Comparison of ENCODE assay signal across 25 mouse cellular contexts in the genomic region with DNA sequence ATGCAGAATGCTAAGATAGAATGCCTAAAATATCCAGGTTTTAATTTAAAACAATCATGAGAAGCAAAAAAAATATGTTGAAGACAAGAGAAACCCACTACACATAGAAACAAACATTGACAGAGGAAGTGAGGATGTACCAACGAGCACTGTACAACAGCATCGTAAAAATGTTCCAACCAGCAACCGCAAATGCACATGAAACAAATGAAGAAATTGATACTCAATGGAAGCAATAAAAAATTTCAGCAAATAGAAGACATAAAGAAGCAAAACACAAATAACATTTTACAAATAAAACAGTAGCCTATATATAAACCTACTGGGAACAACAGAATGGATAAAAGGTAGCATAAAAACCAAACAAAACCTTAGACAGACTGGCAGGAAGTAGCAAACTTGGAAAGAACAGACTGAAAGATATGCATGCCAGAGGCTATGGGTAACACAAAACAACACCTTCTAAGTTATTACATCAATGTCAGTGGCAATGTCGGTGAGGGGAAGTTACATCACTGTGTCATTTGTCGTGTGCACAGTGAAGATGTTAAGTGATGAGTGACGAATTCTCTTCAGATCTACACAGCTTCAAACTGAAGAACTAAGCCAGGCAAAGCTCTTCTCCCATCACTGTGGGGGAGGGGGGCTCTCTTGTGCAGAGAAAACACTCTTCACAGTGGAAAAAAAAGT. TPM values are rescaled to one million over a fixed set of nuclear protein-coding genes. Genes with fewer than 3 reads are reported as not detected.
A peak's percentile ranks its signal among the peaks of the same experiment; 100 is the strongest.
DNase-seq lines count a peak whose midpoint lies in the region; ATAC-seq and TF ChIP-seq lines count a peak whose summit lies in the region.
"Had no signal": no experiment of that assay in that cellular context is flagged by ENCODE, and none has a peak within 500 bp of the region (broad histone marks: within the 10 kb centered on the region; RNA-seq: fewer than 3 reads in every experiment).

No protein-coding gene starts in this region.

- H3K4me3 ChIP-seq in midbrain, embryonic 11.5 days (ENCODE audit: low read depth, low read length) = no peak overlapping the region
- H3K4me3 ChIP-seq in midbrain, postnatal 0 days (ENCODE audit: low read depth, low read length) = no peak overlapping the region
- H3K4me3 ChIP-seq: embryonic facial prominence, embryonic 15.5 days; heart, embryonic 10.5 days; hindbrain, embryonic 15.5 days; kidney, embryonic 15.5 days; limb, embryonic 13.5 days; liver, embryonic 13.5 days; midbrain, embryonic 10.5 days had no signal

- H3K4me1 ChIP-seq in midbrain, embryonic 11.5 days (ENCODE audit: control insufficient read depth, insufficient read depth, low read length) = no peaks in the 10 kb centered on the region; the same call in 1 of the 2 replicates
- H3K4me1 ChIP-seq in midbrain, postnatal 0 days (ENCODE audit: insufficient read depth, low read length) = no peaks in the 10 kb centered on the region
- H3K4me1 ChIP-seq: hindbrain, embryonic 15.5 days had no signal

- 88% methylated on average over 6 of the region's 6 CpGs for WGBS in midbrain, embryonic 11.5 days
- 82% methylated on average over 6 of the region's 6 CpGs for WGBS in midbrain, postnatal 0 days

- H3K9me3 ChIP-seq in midbrain, embryonic 11.5 days (ENCODE audit: control insufficient read depth, low read length) = no peaks in the 10 kb centered on the region
- no peaks in the 10 kb centered on the region for H3K9me3 ChIP-seq in midbrain, postnatal 0 days (ENCODE audit: low read length)
- H3K9me3 ChIP-seq: embryonic facial prominence, embryonic 15.5 days; heart, embryonic 10.5 days; hindbrain, embryonic 15.5 days; kidney, embryonic 15.5 days; limb, embryonic 13.5 days; liver, embryonic 13.5 days; midbrain, embryonic 10.5 days had no signal

- no peak overlapping the region for H3K27ac ChIP-seq in midbrain, embryonic 11.5 days (ENCODE audit: low read depth, low read length)
- no peak overlapping the region for H3K27ac ChIP-seq in midbrain, postnatal 0 days (ENCODE audit: low read depth, low read length)
- H3K27ac ChIP-seq: embryonic facial prominence, embryonic 15.5 days; heart, embryonic 10.5 days; hindbrain, embryonic 15.5 days; kidney, embryonic 15.5 days; limb, embryonic 13.5 days; liver, embryonic 13.5 days; midbrain, embryonic 10.5 days had no signal

- H3K4me2 ChIP-seq in midbrain, embryonic 11.5 days = no peak overlapping the region
- H3K4me2 ChIP-seq in midbrain, postnatal 0 days (ENCODE audit: low read depth, low read length, poor library complexity, severe bottlenecking) = no peak overlapping the region
- H3K4me2 ChIP-seq: embryonic facial prominence, embryonic 15.5 days; hindbrain, embryonic 15.5 days; kidney, embryonic 15.5 days; liver, embryonic 13.5 days had no signal

- no peaks in the 10 kb centered on the region for H3K36me3 ChIP-seq in midbrain, embryonic 11.5 days (ENCODE audit: control insufficient read depth, insufficient read depth, low read length)
- no peaks in the 10 kb centered on the region for H3K36me3 ChIP-seq in midbrain, postnatal 0 days (ENCODE audit: insufficient read depth, low read length)
- H3K36me3 ChIP-seq: embryonic facial prominence, embryonic 15.5 days; heart, embryonic 10.5 days; hindbrain, embryonic 15.5 days; kidney, embryonic 15.5 days; limb, embryonic 13.5 days; liver, embryonic 13.5 days; midbrain, embryonic 10.5 days had no signal

- no peak overlapping the region for H3K9ac ChIP-seq in midbrain, embryonic 11.5 days (ENCODE audit: low read length)
- H3K9ac ChIP-seq in midbrain, postnatal 0 days (replicated peaks; ENCODE audit: low read length, poor library complexity, severe bottlenecking) = no peak overlapping the region
- H3K9ac ChIP-seq: embryonic facial prominence, embryonic 15.5 days; hindbrain, embryonic 15.5 days; kidney, embryonic 15.5 days; limb, embryonic 13.5 days; liver, embryonic 13.5 days had no signal

- H3K27me3 ChIP-seq in midbrain, embryonic 11.5 days (ENCODE audit: control insufficient read depth, insufficient read depth, low read length) = no peaks in the 10 kb centered on the region
- H3K27me3 ChIP-seq in midbrain, postnatal 0 days (ENCODE audit: insufficient read depth, low read length) = no peaks in the 10 kb centered on the region
- H3K27me3 ChIP-seq: embryonic facial prominence, embryonic 15.5 days; hindbrain, embryonic 15.5 days; kidney, embryonic 15.5 days; limb, embryonic 13.5 days; liver, embryonic 13.5 days had no signal

- no peak for TF ChIP-seq CTCF in midbrain, postnatal 0 days (IDR thresholded peaks at IDR 0.05)

- ATAC-seq in midbrain, embryonic 11.5 days (ENCODE audit: low FRiP score) = no peak
- ATAC-seq in midbrain, postnatal 0 days (ENCODE audit: low FRiP score) = no peak
- peak; percentile 55 for ATAC-seq in activated CD4-positive, CD25-positive, alpha-beta regulatory T cell, adult 4 months
- ATAC-seq in megakaryocyte progenitor cell, adult 5-6 weeks (replicated peaks; ENCODE audit: poor library complexity) = peak; percentile 25; the same call in 1 of the 2 replicates
- ATAC-seq in cerebellum, adult (ENCODE audit: insufficient number of reproducible peaks, low FRiP score, low TSS enrichment) = no peak
- ATAC-seq: forebrain, embryonic 14.5 days; intestine, embryonic 16.5 days had no signal

- peak; percentile 26 for DNase-seq in midbrain, embryonic 11.5 days (ENCODE audit: low spot score, missing footprints)
- no peak for DNase-seq in midbrain, postnatal 0 days (ENCODE audit: low spot score)
- DNase-seq in 416B (ENCODE audit: low read depth) = peak; percentile 47
- no peak for DNase-seq in kidney, adult 11 months
- DNase-seq: adrenal gland, postnatal 14 days; cerebellum, adult 9-11 months; heart, postnatal 4 days; kidney, postnatal 36 days; layer of hippocampus, adult 9-11 months; liver, embryonic 13.5 days; lung, adult 2 months; right cerebral cortex, postnatal 25 days had no signal

RNA-seq across cellular contexts. Expression of a gene that starts 45.1 kb away (rescaled TPM):
- 3.2 and 3.8 TPM in 2 replicates for polyA plus RNA-seq in midbrain, embryonic 11.5 days (2014; fragmentation: Nextera tagmentation; extraction: Ambion mirVana)
- total RNA-seq in midbrain, postnatal 0 days (2014; rRNA removed) = 10.0 and 16.2 TPM in 2 replicates
- polyA plus RNA-seq in midbrain, postnatal 0 days (2015; fragmentation: Nextera tagmentation; extraction: Ambion mirVana) = 2.3 and 3.7 TPM in 2 replicates
- polyA plus RNA-seq in activated CD4-positive, CD25-positive, alpha-beta regulatory T cell, adult 4 months (2017; shearing (Covaris generic)) = not detected
- total RNA-seq in megakaryocyte progenitor cell, adult 5-6 weeks (2015) = not detected in 2 replicates
- total RNA-seq in megakaryocyte progenitor cell, adult 5-6 weeks (2017) = not detected in 2 replicates
- total RNA-seq: common myeloid progenitor, adult 5-6 weeks; MEL had no signal

Comparison
In these comparisons a context has a peak if more than half of its experiments do, and no peak if none do; other contexts are left out.
1. DNase-seq: peak in midbrain, embryonic 11.5 days (single experiment) and 416B (single experiment); none in midbrain, postnatal 0 days (single experiment) and kidney, adult 11 months (single experiment).
2. ATAC-seq: peak in activated CD4-positive, CD25-positive, alpha-beta regulatory T cell, adult 4 months (single experiment) and megakaryocyte progenitor cell, adult 5-6 weeks (single experiment); none in midbrain, embryonic 11.5 days (single experiment), midbrain, postnatal 0 days (single experiment) and cerebellum, adult (single experiment).